Mouse (Mus musculus): ENCODE measurements around the gene Dock10. TPM values are rescaled to one million over a fixed set of nuclear protein-coding genes. Genes with fewer than 3 reads are reported as not detected.

Dock10 gene
- polyA plus RNA-seq, 1 experiment from 2014 or later = 7.1 TPM

GRCm38 (mm10) chr1:80630179-80631149 is 127.9 kb downstream of the Dock10 start:
- no peak overlapping the region for H3K27ac ChIP-seq (replicated peaks)
- H3K4me2 ChIP-seq (replicated peaks) = no peak overlapping the region
- H3K27me3 ChIP-seq = no peaks in the 10 kb centered on the region
- H3K4me1 ChIP-seq = 0 out of 2 replicates have a peak, but pooled peaks cover 4% of the 10 kb centered on the region
- peak; percentile 43; the same call in 1 of the 2 replicates for ATAC-seq (ENCODE audit: insufficient number of reproducible peaks, low FRiP score, low TSS enrichment, low read depth)
- H3K4me3 ChIP-seq (replicated peaks) = no peak overlapping the region
- 35% methylated on average over 5 of the region's 5 CpGs for WGBS
- H3K9ac ChIP-seq = no peak overlapping the region
- H3K9me3 ChIP-seq (replicated peaks) = no peaks in the 10 kb centered on the region
- H3K36me3 ChIP-seq = no peaks in the 10 kb centered on the region

GRCm38 (mm10) chr1:80628054-80628453 is 130.3 kb downstream of the Dock10 start:
- no peaks in the 10 kb centered on the region for H3K9me3 ChIP-seq (replicated peaks)
- no peak overlapping the region for H3K9ac ChIP-seq
- no peaks in the 10 kb centered on the region for H3K36me3 ChIP-seq
- H3K4me2 ChIP-seq (replicated peaks) = no peak overlapping the region
- no peak overlapping the region for H3K4me3 ChIP-seq (replicated peaks)
- no peaks in the 10 kb centered on the region for H3K27me3 ChIP-seq
- no peak overlapping the region for H3K27ac ChIP-seq (replicated peaks)
- H3K4me1 ChIP-seq = 0 out of 2 replicates have a peak, but pooled peaks cover 4% of the 10 kb centered on the region
- ATAC-seq (ENCODE audit: insufficient number of reproducible peaks, low FRiP score, low TSS enrichment, low read depth) = no peak

GRCm38 (mm10) chr1:80626800-80627199 is 131.5 kb downstream of the Dock10 start:
- H3K4me1 ChIP-seq = 0 out of 2 replicates have a peak, but pooled peaks cover 4% of the 10 kb centered on the region
- no peak overlapping the region for H3K4me2 ChIP-seq (replicated peaks)
- no peak overlapping the region for H3K27ac ChIP-seq (replicated peaks)
- no peaks in the 10 kb centered on the region for H3K27me3 ChIP-seq
- ATAC-seq (ENCODE audit: insufficient number of reproducible peaks, low FRiP score, low TSS enrichment, low read depth) = no peak
- WGBS = 79% methylated on average over 4 of the region's 4 CpGs
- no peak overlapping the region for H3K4me3 ChIP-seq (replicated peaks)
- no peaks in the 10 kb centered on the region for H3K36me3 ChIP-seq
- no peaks in the 10 kb centered on the region for H3K9me3 ChIP-seq (replicated peaks)
- no peak overlapping the region for H3K9ac ChIP-seq

GRCm38 (mm10) chr1:80625371-80625770 is 133.0 kb downstream of the Dock10 start:
- Histone ChIP-seq H3K9ac (no peak overlapping the region), H3K4me2 (replicated peaks) (no peak overlapping the region), H3K36me3 (no peaks in the 10 kb centered on the region), H3K27me3 (no peaks in the 10 kb centered on the region), H3K9me3 (replicated peaks) (no peaks in the 10 kb centered on the region), H3K4me3 (replicated peaks) (no peak overlapping the region), H3K27ac (replicated peaks) (no peak overlapping the region), H3K4me1 (no peaks in the 10 kb centered on the region)
- WGBS = 41% methylated on average over 1 of the region's 1 CpGs
- no peak for ATAC-seq (ENCODE audit: insufficient number of reproducible peaks, low FRiP score, low TSS enrichment, low read depth)

- H3K9ac ChIP-seq = no peak overlapping the region
- H3K4me3 ChIP-seq (replicated peaks) = no peak overlapping the region
- no peaks in the 10 kb centered on the region for H3K27me3 ChIP-seq
- no peak for ATAC-seq (ENCODE audit: insufficient number of reproducible peaks, low FRiP score, low TSS enrichment, low read depth)
- no peaks in the 10 kb centered on the region for H3K9me3 ChIP-seq (replicated peaks)
- H3K4me2 ChIP-seq (replicated peaks) = no peak overlapping the region
- WGBS = 80% methylated on average over 4 of the region's 4 CpGs
- H3K27ac ChIP-seq (replicated peaks) = no peak overlapping the region
- no peaks in the 10 kb centered on the region for H3K36me3 ChIP-seq
- no peaks in the 10 kb centered on the region for H3K4me1 ChIP-seq
Observed at GRCm38 (mm10) chr1:80624552-80624951, 133.8 kb downstream of the Dock10 start.

GRCm38 (mm10) chr1:80622646-80623045 is 135.7 kb downstream of the Dock10 start:
- Histone ChIP-seq H3K9me3 (replicated peaks) (no peaks in the 10 kb centered on the region), H3K27me3 (no peaks in the 10 kb centered on the region), H3K27ac (replicated peaks) (no peak overlapping the region), H3K9ac (no peak overlapping the region), H3K4me1 (no peaks in the 10 kb centered on the region), H3K4me2 (replicated peaks) (no peak overlapping the region), H3K4me3 (replicated peaks) (no peak overlapping the region), H3K36me3 (no peaks in the 10 kb centered on the region)
- ATAC-seq (ENCODE audit: insufficient number of reproducible peaks, low FRiP score, low TSS enrichment, low read depth) = no peak
- 88% methylated on average over 1 of the region's 1 CpGs for WGBS

GRCm38 (mm10) chr1:80619100-80619499 is 139.2 kb downstream of the Dock10 start:
- ATAC-seq (ENCODE audit: insufficient number of reproducible peaks, low FRiP score, low TSS enrichment, low read depth) = no peak
- WGBS = 50% methylated on average over 2 of the region's 2 CpGs
- no peak overlapping the region for H3K4me3 ChIP-seq (replicated peaks)

GRCm38 (mm10) chr1:80616671-80617070 is 141.7 kb downstream of the Dock10 start:
- Histone ChIP-seq H3K27ac (replicated peaks) (no peak overlapping the region), H3K27me3 (no peaks in the 10 kb centered on the region), H3K4me2 (replicated peaks) (no peak overlapping the region), H3K9me3 (replicated peaks) (no peaks in the 10 kb centered on the region), H3K9ac (no peak overlapping the region), H3K36me3 (no peaks in the 10 kb centered on the region), H3K4me3 (replicated peaks) (no peak overlapping the region), H3K4me1 (no peaks in the 10 kb centered on the region)
- WGBS = 82% methylated on average over 5 of the region's 5 CpGs
- no peak for ATAC-seq (ENCODE audit: insufficient number of reproducible peaks, low FRiP score, low TSS enrichment, low read depth)

More at GRCm38 (mm10) chr1:80619100-80619499, 139.2 kb downstream of the Dock10 start:
- Histone ChIP-seq H3K27ac (replicated peaks) (no peak overlapping the region), H3K36me3 (no peaks in the 10 kb centered on the region), H3K9me3 (replicated peaks) (no peaks in the 10 kb centered on the region), H3K4me2 (replicated peaks) (no peak overlapping the region), H3K9ac (no peak overlapping the region), H3K27me3 (no peaks in the 10 kb centered on the region), H3K4me1 (no peaks in the 10 kb centered on the region)

GRCm38 (mm10) chr1:80614750-80615149 is 143.6 kb downstream of the Dock10 start:
- ATAC-seq (ENCODE audit: insufficient number of reproducible peaks, low FRiP score, low TSS enrichment, low read depth) = no peak
- Histone ChIP-seq H3K27ac (replicated peaks) (no peak overlapping the region), H3K27me3 (no peaks in the 10 kb centered on the region), H3K9me3 (replicated peaks) (no peaks in the 10 kb centered on the region), H3K36me3 (no peaks in the 10 kb centered on the region), H3K4me1 (no peaks in the 10 kb centered on the region), H3K4me2 (replicated peaks) (no peak overlapping the region), H3K4me3 (replicated peaks) (no peak overlapping the region), H3K9ac (no peak overlapping the region)
- 91% methylated on average over 5 of the region's 5 CpGs for WGBS

- no peaks in the 10 kb centered on the region for H3K9me3 ChIP-seq (replicated peaks)
- no peak overlapping the region for H3K4me2 ChIP-seq (replicated peaks)
- WGBS = 69% methylated on average over 4 of the region's 4 CpGs
- no peak overlapping the region for H3K4me3 ChIP-seq (replicated peaks)
- H3K9ac ChIP-seq = no peak overlapping the region
- ATAC-seq (ENCODE audit: insufficient number of reproducible peaks, low FRiP score, low TSS enrichment, low read depth) = no peak
- H3K4me1 ChIP-seq = no peaks in the 10 kb centered on the region
- no peaks in the 10 kb centered on the region for H3K27me3 ChIP-seq
- no peaks in the 10 kb centered on the region for H3K36me3 ChIP-seq
- H3K27ac ChIP-seq (replicated peaks) = no peak overlapping the region
Observed at GRCm38 (mm10) chr1:80613395-80614011, 144.8 kb downstream of the Dock10 start.

GRCm38 (mm10) chr1:80607546-80607945 is 150.8 kb downstream of the Dock10 start:
- Histone ChIP-seq H3K4me1 (no peaks in the 10 kb centered on the region), H3K4me3 (replicated peaks) (no peak overlapping the region), H3K9ac (no peak overlapping the region), H3K36me3 (no peaks in the 10 kb centered on the region), H3K27me3 (no peaks in the 10 kb centered on the region), H3K27ac (replicated peaks) (no peak overlapping the region), H3K9me3 (replicated peaks) (no peaks in the 10 kb centered on the region), H3K4me2 (replicated peaks) (no peak overlapping the region)
- no peak for ATAC-seq (ENCODE audit: insufficient number of reproducible peaks, low FRiP score, low TSS enrichment, low read depth)
- 58% methylated on average over 4 of the region's 4 CpGs for WGBS
